Comparison of ENCODE assay signal across 17 mouse cellular contexts in genomic region chr8:92008616-92009610, GRCm38 (mm10).
DNase-seq lines count a peak whose midpoint lies in the region; ATAC-seq and TF ChIP-seq lines count a peak whose summit lies in the region.
"Had no signal": no experiment of that assay in that cellular context is flagged by ENCODE, and none has a peak within 500 bp of the region (broad histone marks: within the 10 kb centered on the region; RNA-seq: fewer than 3 reads in every experiment).

No protein-coding gene starts in this region.

- ATAC-seq in liver, embryonic 12.5 days, result no peak
- ATAC-seq: CD4-positive, CD25-positive, alpha-beta regulatory T cell, adult 4 months; forebrain, postnatal 0 days; intestine, embryonic 16.5 days had no signal

- intact Hi-C loops in heart, adult 2 months (cut with DNase I), result loop anchor here (2.0 kb wide), 1 partner anchor 18 kb away; no protein-coding TSS in a partner anchor

- TF ChIP-seq EP300 in heart, adult 2 months (IDR thresholded peaks at IDR 0.05; ENCODE audit: insufficient read depth, low read depth, low read length), result peak; percentile 72; the same call in 1 of the 2 replicates

- H3K4me2 ChIP-seq in liver, embryonic 12.5 days, result no peak overlapping the region
- H3K4me2 ChIP-seq: hindbrain, embryonic 12.5 days; midbrain, embryonic 11.5 days had no signal

- peaks cover 6% of the 10 kb centered on the region for H3K4me1 ChIP-seq in heart, adult 2 months (ENCODE audit: control insufficient read depth, insufficient read depth, low read length)
- H3K4me1 ChIP-seq in liver, embryonic 12.5 days, result peaks cover 4% of the 10 kb centered on the region
- H3K4me1 ChIP-seq: hindbrain, embryonic 12.5 days had no signal

- H3K27me3 ChIP-seq in heart, adult 2 months (ENCODE audit: control insufficient read depth, insufficient read depth, low read length), result no peaks in the 10 kb centered on the region
- no peaks in the 10 kb centered on the region; the same call in 1 of the 2 replicates for H3K27me3 ChIP-seq in liver, embryonic 12.5 days (replicated peaks)
- H3K27me3 ChIP-seq: hindbrain, embryonic 12.5 days had no signal

- no peaks in the 10 kb centered on the region for H3K79me2 ChIP-seq in heart, adult 2 months (replicated peaks; ENCODE audit: control insufficient read depth, insufficient read depth, low read length)

- H3K9me3 ChIP-seq in liver, embryonic 12.5 days (replicated peaks), result no peaks in the 10 kb centered on the region
- H3K9me3 ChIP-seq: hindbrain, embryonic 12.5 days had no signal

- H3K36me3 ChIP-seq in heart, adult 2 months (ENCODE audit: control insufficient read depth, insufficient read depth, low read length), result peaks cover 2% of the 10 kb centered on the region; the same call in 1 of the 2 replicates
- no peaks in the 10 kb centered on the region for H3K36me3 ChIP-seq in liver, embryonic 12.5 days
- H3K36me3 ChIP-seq: hindbrain, embryonic 12.5 days had no signal

- no peak for TF ChIP-seq POLR2A in heart, adult 2 months (IDR thresholded peaks at IDR 0.05; ENCODE audit: insufficient read depth, low read depth, low read length)

- 52% methylated on average over 14 of the region's 14 CpGs for WGBS in heart, adult 2 months
- 68% methylated on average over 14 of the region's 14 CpGs for WGBS in liver, embryonic 12.5 days (ENCODE audit: insufficient replicate concordance)

- peak overlapping the region; percentile 84 for H3K27ac ChIP-seq in heart, adult 2 months
- H3K27ac ChIP-seq in liver, embryonic 12.5 days, result no peak overlapping the region
- H3K27ac ChIP-seq: hindbrain, embryonic 12.5 days; liver, embryonic 14.5 days had no signal

- no peak overlapping the region for H3K9ac ChIP-seq in heart, adult 2 months (ENCODE audit: low read depth, low read length)
- H3K9ac ChIP-seq in liver, embryonic 12.5 days, result no peak overlapping the region
- H3K9ac ChIP-seq: forebrain, postnatal 0 days; hindbrain, embryonic 12.5 days; liver, embryonic 14.5 days had no signal

- H3K4me3 ChIP-seq in heart, adult 2 months, result no peak overlapping the region
- no peak overlapping the region for H3K4me3 ChIP-seq in liver, embryonic 12.5 days
- H3K4me3 ChIP-seq: erythroblast, embryonic 14.5 days; hindbrain, embryonic 12.5 days had no signal

- peak in 1 of 2 experiments; percentile 55 for DNase-seq in heart, adult 2 months
- DNase-seq in heart, postnatal 4 days, result no peak
- DNase-seq in Muller cell, postnatal 12 days (ENCODE audit: inconsistent ontology term), result peak; percentile 92
- DNase-seq in forelimb bud, embryonic 11.5 days (ENCODE audit: low read depth, low spot score), result peak; percentile 51
- DNase-seq in kidney, postnatal 10 days, result peak; percentile 41
- DNase-seq in spleen, adult 12 weeks (ENCODE audit: low spot score), result no peak
- DNase-seq: cerebellum, adult 11 months; forebrain, postnatal 0 days; right cerebral cortex, postnatal 25 days; thymus, adult 2 months had no signal

- peak; percentile 20 for TF ChIP-seq CTCF in heart, adult 2 months (IDR thresholded peaks at IDR 0.05)

Comparison
In these comparisons a context has a peak if more than half of its experiments do, and no peak if none do; other contexts are left out.
1. DNase-seq: peak in Muller cell, postnatal 12 days (single experiment), forelimb bud, embryonic 11.5 days (single experiment) and kidney, postnatal 10 days (single experiment); none in heart, postnatal 4 days (single experiment) and spleen, adult 12 weeks (single experiment).